Mouse (Mus musculus) embryonic facial prominence, embryonic 14.5 days (tissue): ENCODE measurements at regions not wholly inside any gene's neighbourhood (a gene's known extent, or its start where the extent isn't known, plus 50 kb on each side); places are given as distances from the start of the nearest gene placed in this dataset.

Source experiments
- ATAC-seq: fragments of 200-750 bp; cut with Nextera tagmentation; 2 replicates; pipeline ENCODE4 v1.8.0; 2017; ENCODE audit warnings: low read depth, moderate number of reproducible peaks, moderate TSS enrichment
- DNase-seq: peaks from one replicate; pipeline ENCODE4 v3.0.0-alpha.2; 2015; ENCODE audit warnings: low spot score
- H3K27ac ChIP-seq: fragments of 300-500 bp; sonication (generic); replicated peaks from 2 replicates; pipeline ENCODE4 v1.5.1; 2014; ENCODE audit warnings: low read depth, mild to moderate bottlenecking, low read length, moderate library complexity
- H3K27me3 ChIP-seq: fragments of 300-500 bp; sonication (generic); replicated peaks from 2 replicates; pipeline ENCODE4 v1.6.1; 2014; ENCODE audit warnings: low read length; ENCODE audit not compliant: control insufficient read depth, insufficient read depth
- H3K36me3 ChIP-seq: fragments of 300-500 bp; sonication (generic); 2 replicates; pipeline ENCODE4 v1.6.1; 2014; ENCODE audit warnings: low read length, mixed read lengths; ENCODE audit not compliant: control insufficient read depth, insufficient read depth
- H3K4me1 ChIP-seq: fragments of 300-500 bp; sonication (generic); 2 replicates; pipeline ENCODE4 v1.6.1; 2014; ENCODE audit warnings: antibody characterized with exemption, low read length; ENCODE audit not compliant: control insufficient read depth, insufficient read depth
- H3K4me2 ChIP-seq: fragments of 300-500 bp; sonication (generic); 2 replicates; pipeline ENCODE4 v1.6.1; 2014; ENCODE audit warnings: low read depth, mild to moderate bottlenecking, low read length, moderate library complexity, mixed read lengths
- H3K4me3 ChIP-seq: fragments of 300-500 bp; sonication (generic); 2 replicates; pipeline ENCODE4 v1.5.1; 2014; ENCODE audit warnings: low read depth, mild to moderate bottlenecking, low read length
- H3K9ac ChIP-seq: fragments of 300-500 bp; sonication (generic); 2 replicates; pipeline ENCODE4 v1.6.1; 2014; ENCODE audit warnings: low read depth, mild to moderate bottlenecking, low read length, moderate library complexity, mixed read lengths
- H3K9me3 ChIP-seq: fragments of 300-500 bp; sonication (generic); 2 replicates; pipeline ENCODE4 v1.6.1; 2016; ENCODE audit warnings: low read length; ENCODE audit not compliant: control insufficient read depth
- WGBS: fragments of 180-500 bp; shearing (Covaris S2); extraction: QIAGEN DNeasy Blood & Tissue Kit; methylation state at CpG from one replicate; pipeline ENCODE4 v1.1.7; 2014; 5-methylcytosine and 5-hydroxymethylcytosine counted together

DNA sequence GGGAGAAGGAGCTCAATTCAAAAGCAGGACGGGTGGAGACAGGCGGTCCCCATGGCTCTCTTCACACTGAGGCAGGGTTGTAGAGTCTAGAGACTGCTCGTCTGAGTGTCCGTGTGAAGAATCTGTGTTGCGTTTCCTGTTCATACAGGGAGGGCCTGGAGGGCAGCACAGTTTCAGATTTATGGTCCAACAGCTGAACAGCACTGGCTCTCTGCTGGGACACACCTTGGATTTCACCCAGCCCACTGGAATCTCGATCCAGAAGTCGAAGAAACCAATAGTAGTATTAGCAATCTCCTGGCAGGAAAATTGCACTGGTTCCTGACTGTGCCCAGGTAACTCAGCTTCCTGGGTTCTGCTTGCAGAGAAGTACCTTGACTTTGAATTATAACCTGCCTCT, 345.6 kb upstream of the Tnp1 start:
- ATAC-seq, result no peak
- peaks cover 35% of the 10 kb centered on the region for H3K4me1 ChIP-seq
- no peak for DNase-seq
- no peak overlapping the region for H3K4me3 ChIP-seq
- no peaks in the 10 kb centered on the region for H3K27me3 ChIP-seq
- H3K36me3 ChIP-seq, result no peaks in the 10 kb centered on the region
- no peaks in the 10 kb centered on the region for H3K9me3 ChIP-seq
- H3K27ac ChIP-seq, result peak overlapping the region; percentile 81; the same call in 1 of the 2 replicates
- H3K4me2 ChIP-seq, result no peak overlapping the region
- WGBS, result 64% methylated on average over 7 of the region's 7 CpGs
- no peak overlapping the region for H3K9ac ChIP-seq

DNA sequence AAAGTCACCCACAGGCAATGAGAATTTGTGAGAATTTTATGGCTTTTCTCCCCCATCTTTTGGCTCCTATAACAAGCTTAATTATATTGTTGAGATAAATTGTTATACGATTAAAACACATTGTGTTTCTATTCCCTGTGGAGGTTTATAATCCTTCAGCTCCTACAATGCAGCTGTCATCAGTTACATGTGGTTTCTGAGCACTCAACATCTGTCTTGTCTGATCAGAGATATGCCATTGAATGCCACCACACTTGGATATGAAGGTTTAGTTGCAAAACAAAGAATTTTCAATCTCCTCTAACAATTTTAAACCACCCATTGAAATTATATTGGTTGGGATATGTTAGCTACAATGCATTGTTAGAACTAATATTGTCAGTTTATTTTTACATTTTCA, 338.7 kb upstream of the Tnp1 start:
- Histone ChIP-seq H3K36me3 (no peaks in the 10 kb centered on the region), H3K27me3 (no peaks in the 10 kb centered on the region), H3K4me1 (no peaks in the 10 kb centered on the region; the same call in 1 of the 2 replicates), H3K4me3 (no peak overlapping the region), H3K9me3 (no peaks in the 10 kb centered on the region), H3K4me2 (no peak overlapping the region), H3K9ac (no peak overlapping the region), H3K27ac (no peak overlapping the region)
- ATAC-seq (no peak), DNase-seq (no peak)
- WGBS, result 56% methylated on average over 1 of the region's 1 CpGs

DNA sequence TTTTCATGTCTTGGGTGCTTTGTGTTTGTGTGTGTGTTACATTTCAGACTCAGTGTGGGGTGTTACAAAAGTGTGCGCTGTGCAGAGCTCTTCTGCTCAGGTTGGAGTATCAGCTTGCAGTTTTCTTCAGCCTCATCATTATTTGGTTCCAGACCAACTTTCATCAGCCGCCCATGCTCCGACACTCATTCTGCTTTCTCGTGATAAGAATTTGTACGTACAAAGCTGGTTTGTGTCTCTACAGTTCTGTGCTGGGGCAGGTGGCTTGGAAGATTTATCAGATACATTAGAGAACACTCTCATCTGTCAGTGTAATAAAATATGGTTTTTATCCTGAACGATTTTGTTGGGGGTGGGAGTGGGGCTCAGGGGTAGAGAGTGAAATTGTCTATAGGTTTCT, 332.8 kb upstream of the Tnp1 start:
- no peaks in the 10 kb centered on the region for H3K9me3 ChIP-seq
- ATAC-seq (no peak), DNase-seq (no peak)
- H3K4me3 ChIP-seq, result no peak overlapping the region
- 62% methylated on average over 6 of the region's 6 CpGs for WGBS
- no peaks in the 10 kb centered on the region for H3K4me1 ChIP-seq
- H3K36me3 ChIP-seq, result no peaks in the 10 kb centered on the region
- no peak overlapping the region for H3K9ac ChIP-seq
- H3K27ac ChIP-seq, result no peak overlapping the region
- H3K27me3 ChIP-seq, result no peaks in the 10 kb centered on the region
- H3K4me2 ChIP-seq, result no peak overlapping the region

- H3K27me3 ChIP-seq, result no peaks in the 10 kb centered on the region
- peak; percentile 58 for DNase-seq
- WGBS, result 40% methylated on average over 1 of the region's 1 CpGs
- H3K27ac ChIP-seq, result no peak overlapping the region
- H3K4me2 ChIP-seq, result no peak overlapping the region
- H3K4me1 ChIP-seq, result no peaks in the 10 kb centered on the region
- no peak for ATAC-seq
- H3K9ac ChIP-seq, result no peak overlapping the region
- no peaks in the 10 kb centered on the region for H3K36me3 ChIP-seq
- H3K9me3 ChIP-seq, result no peaks in the 10 kb centered on the region
- no peak overlapping the region for H3K4me3 ChIP-seq
Observed at GRCm38 (mm10) chr1:73344587-73344986, 328.9 kb upstream of the Tnp1 start.

DNA sequence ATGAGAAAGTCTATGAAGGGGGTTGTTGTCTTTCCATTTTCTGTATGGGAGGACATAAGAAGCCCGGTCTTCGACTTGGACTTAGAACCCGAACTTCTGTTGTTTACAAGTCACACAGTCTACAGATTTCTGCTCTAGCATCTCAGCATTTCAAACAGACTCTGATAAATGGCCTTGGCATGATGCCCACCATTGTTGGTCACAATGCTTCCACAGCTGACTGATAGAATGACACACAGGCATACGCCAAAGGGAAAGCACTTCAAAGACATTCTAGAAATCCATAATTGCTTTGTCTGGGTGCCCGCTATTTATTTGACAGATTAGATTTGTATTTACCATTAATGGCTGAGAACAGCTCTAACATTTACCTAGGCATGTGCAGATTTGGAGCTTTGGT, 326.2 kb upstream of the Tnp1 start:
- ATAC-seq (no peak), DNase-seq (no peak)
- Histone ChIP-seq H3K9ac (no peak overlapping the region), H3K27ac (no peak overlapping the region), H3K36me3 (no peaks in the 10 kb centered on the region), H3K27me3 (no peaks in the 10 kb centered on the region), H3K4me3 (no peak overlapping the region), H3K9me3 (no peaks in the 10 kb centered on the region), H3K4me2 (no peak overlapping the region), H3K4me1 (no peaks in the 10 kb centered on the region)
- WGBS, result 71% methylated on average over 5 of the region's 5 CpGs

GRCm38 (mm10) chr1:73337401-73337800, 321.7 kb upstream of the Tnp1 start:
- no peak for DNase-seq
- H3K36me3 ChIP-seq, result no peaks in the 10 kb centered on the region
- no peaks in the 10 kb centered on the region for H3K27me3 ChIP-seq
- no peak overlapping the region for H3K4me2 ChIP-seq
- no peak overlapping the region for H3K4me3 ChIP-seq
- WGBS, result 47% methylated on average over 2 of the region's 2 CpGs
- no peaks in the 10 kb centered on the region for H3K9me3 ChIP-seq
- H3K9ac ChIP-seq, result no peak overlapping the region
- no peak for ATAC-seq
- no peaks in the 10 kb centered on the region for H3K4me1 ChIP-seq
- no peak overlapping the region for H3K27ac ChIP-seq

GRCm38 (mm10) chr1:73309556-73309955, 293.8 kb upstream of the Tnp1 start:
- Histone ChIP-seq H3K4me1 (peaks cover 27% of the 10 kb centered on the region), H3K9ac (no peak overlapping the region), H3K4me3 (no peak overlapping the region), H3K4me2 (no peak overlapping the region), H3K36me3 (no peaks in the 10 kb centered on the region), H3K9me3 (no peaks in the 10 kb centered on the region), H3K27me3 (no peaks in the 10 kb centered on the region), H3K27ac (no peak overlapping the region)
- DNase-seq (no peak), ATAC-seq (no peak)
- WGBS, result 80% methylated on average over 4 of the region's 4 CpGs

GRCm38 (mm10) chr1:73308420-73308819, 292.7 kb upstream of the Tnp1 start:
- no peak for DNase-seq
- H3K36me3 ChIP-seq, result no peaks in the 10 kb centered on the region
- H3K4me2 ChIP-seq, result no peak overlapping the region
- no peak overlapping the region for H3K4me3 ChIP-seq
- 86% methylated on average over 4 of the region's 4 CpGs for WGBS
- H3K9me3 ChIP-seq, result no peaks in the 10 kb centered on the region
- H3K27me3 ChIP-seq, result no peaks in the 10 kb centered on the region
- no peak for ATAC-seq
- H3K27ac ChIP-seq, result 0 out of 2 replicates have a peak overlapping the region, but pooled peaks have one; percentile 6
- peaks cover 25% of the 10 kb centered on the region for H3K4me1 ChIP-seq
- H3K9ac ChIP-seq, result no peak overlapping the region

GRCm38 (mm10) chr1:73307194-73307593, 291.5 kb upstream of the Tnp1 start:
- H3K27ac ChIP-seq, result 0 out of 2 replicates have a peak overlapping the region, but pooled peaks have one; percentile 42
- DNase-seq, result peak; percentile 92

More at GRCm38 (mm10) chr1:73307194-73307593, 291.5 kb upstream of the Tnp1 start:
- WGBS, result 9% methylated on average over 3 of the region's 3 CpGs
- no peak overlapping the region for H3K4me3 ChIP-seq
- no peak overlapping the region for H3K9ac ChIP-seq
- no peak overlapping the region for H3K4me2 ChIP-seq
- no peaks in the 10 kb centered on the region for H3K36me3 ChIP-seq
- H3K27me3 ChIP-seq, result no peaks in the 10 kb centered on the region
- ATAC-seq, result peak; percentile 91
- H3K9me3 ChIP-seq, result no peaks in the 10 kb centered on the region
- 0 out of 2 replicates have a peak, but pooled peaks cover 13% of the 10 kb centered on the region for H3K4me1 ChIP-seq
